Mouse (Mus musculus) intestine, embryonic 14.5 days (tissue): Measurements from ENCODE around the gene Mkln1. TPM values are rescaled to one million over a fixed set of nuclear protein-coding genes. Genes with fewer than 3 reads are reported as not detected.

Experiments used
- ATAC-seq: fragments of 200-750 bp; cut with Nextera tagmentation; replicated peaks from 2 replicates; pipeline ENCODE4 v1.8.0; 2017; ENCODE audit warnings: low read depth, moderate number of reproducible peaks, moderate TSS enrichment, moderate library complexity; ENCODE audit not compliant: low FRiP score, low TSS enrichment
- DNase-seq: peaks from one replicate; pipeline ENCODE4 v3.0.0-alpha.2; 2018; ENCODE audit warnings: low spot score
- H3K27ac ChIP-seq: fragments of 300-500 bp; sonication (generic); 2 replicates; pipeline ENCODE4 v1.5.1; 2014; ENCODE audit warnings: low read depth, mild to moderate bottlenecking, control low read depth
- H3K27me3 ChIP-seq: fragments of 300-500 bp; sonication (generic); replicated peaks from 2 replicates; pipeline ENCODE4 v1.6.1; 2014; ENCODE audit warnings: low read length, control low read depth; ENCODE audit not compliant: control insufficient read depth, insufficient read depth
- H3K36me3 ChIP-seq: fragments of 300-500 bp; sonication (generic); 2 replicates; pipeline ENCODE4 v1.6.1; 2014; ENCODE audit warnings: low read length, control low read depth; ENCODE audit not compliant: control insufficient read depth, insufficient read depth
- H3K4me1 ChIP-seq: fragments of 300-500 bp; sonication (generic); replicated peaks from 2 replicates; pipeline ENCODE4 v1.6.1; 2014; ENCODE audit warnings: low read length, control low read depth, mixed read lengths; ENCODE audit not compliant: control insufficient read depth, insufficient read depth
- H3K4me2 ChIP-seq: fragments of 300-500 bp; sonication (generic); 2 replicates; pipeline ENCODE4 v1.6.1; 2014; ENCODE audit warnings: low read length
- H3K4me3 ChIP-seq: fragments of 300-500 bp; sonication (generic); 2 replicates; pipeline ENCODE4 v1.5.1; 2014; ENCODE audit warnings: low read depth, low read length, control low read depth, mixed read lengths
- H3K9ac ChIP-seq: fragments of 300-500 bp; sonication (generic); 2 replicates; pipeline ENCODE4 v1.6.1; 2014; ENCODE audit warnings: mild to moderate bottlenecking, low read length
- H3K9me3 ChIP-seq: fragments of 300-500 bp; sonication (generic); 2 replicates; pipeline ENCODE4 v1.6.1; 2016; ENCODE audit warnings: low read length, control low read depth; ENCODE audit not compliant: control insufficient read depth
- whole genome bisulfite sequencing: fragments of 180-500 bp; shearing (Covaris S2); extraction: QIAGEN DNeasy Blood & Tissue Kit; methylation state at CpG from one replicate; pipeline ENCODE4 v1.1.7; 2014; 5-methylcytosine and 5-hydroxymethylcytosine counted together
- polyA plus RNA-seq: library from polyadenylated mRNA; unstranded; fragments of >200 nt; fragmentation: Nextera tagmentation; extraction: Ambion mirVana; gene quantifications from 2 replicates; pipeline ENCODE4 v1.2.1, GENCODE M21; 2014

Mkln1 gene
- polyA plus RNA-seq, 1 experiment from 2014 or later = 167 TPM

DNA sequence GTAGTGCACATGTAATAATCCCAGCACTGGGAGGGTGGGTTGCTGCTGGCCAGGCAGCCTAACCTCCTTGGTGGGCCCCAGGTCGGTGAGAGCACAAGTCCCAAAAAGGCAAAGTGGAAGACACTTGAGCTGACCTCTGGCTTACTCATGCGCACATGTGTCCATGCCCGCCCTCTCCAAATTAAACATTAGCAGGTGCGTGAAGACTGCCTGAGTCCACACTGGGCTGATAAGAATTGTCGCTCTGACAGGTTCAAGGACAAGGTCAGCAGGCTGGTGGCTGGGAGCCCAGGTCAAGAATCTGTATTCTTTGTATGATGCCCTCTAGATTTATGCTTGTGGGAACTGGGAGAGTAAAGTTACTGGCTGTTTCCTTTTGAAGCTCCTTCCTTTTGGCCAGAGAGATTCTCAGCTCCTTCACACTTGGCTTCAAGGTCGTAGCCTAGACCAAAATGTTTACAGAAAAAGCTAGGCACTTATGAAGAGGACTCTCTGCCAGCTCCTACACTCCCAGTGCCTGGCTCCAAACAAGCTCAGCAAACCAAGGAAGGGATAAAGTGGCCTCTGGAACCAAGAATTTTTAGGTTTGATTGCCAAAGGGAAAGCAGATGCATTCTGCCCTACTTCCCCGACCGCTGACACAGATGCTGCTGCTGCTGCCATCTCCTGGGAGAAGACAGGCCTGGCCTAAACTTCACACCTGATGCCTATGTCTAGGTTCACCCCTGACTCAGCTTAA lies 8.1 kb upstream of the Mkln1 start:
- no peaks in the 10 kb centered on the region for H3K36me3 ChIP-seq
- 45% methylated on average over 8 of the region's 8 CpGs for WGBS
- no peaks in the 10 kb centered on the region for H3K9me3 ChIP-seq
- ATAC-seq (0 out of 2 replicates have a peak, but pooled peaks have one; percentile 15), DNase-seq (no peak)
- H3K4me1 ChIP-seq = no peaks in the 10 kb centered on the region
- no peak overlapping the region for H3K27ac ChIP-seq
- no peak overlapping the region for H3K4me2 ChIP-seq
- no peaks in the 10 kb centered on the region for H3K27me3 ChIP-seq
- H3K9ac ChIP-seq = no peak overlapping the region
- H3K4me3 ChIP-seq = no peak overlapping the region

DNA sequence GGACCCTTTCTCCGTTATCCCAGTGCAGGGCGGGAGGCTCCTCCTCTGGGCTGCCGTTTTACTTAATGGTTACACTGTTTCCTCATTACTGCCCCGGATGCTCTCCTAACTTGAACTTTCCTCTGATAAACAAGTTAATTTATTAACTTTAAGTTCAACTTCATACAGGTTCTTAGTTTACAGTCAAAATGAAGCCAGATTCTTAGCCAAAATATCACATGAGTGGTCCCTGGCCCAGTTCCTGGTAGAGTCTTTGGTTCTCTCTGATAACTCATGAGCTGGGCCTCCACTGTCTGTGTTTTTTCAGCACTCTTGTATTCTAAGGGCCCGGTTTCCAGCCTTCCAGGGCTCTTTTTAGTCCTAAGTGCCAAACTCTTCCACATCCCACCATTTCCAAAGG lies 5.7 kb upstream of the Mkln1 start:
- H3K27me3 ChIP-seq = no peaks in the 10 kb centered on the region
- no peak overlapping the region for H3K27ac ChIP-seq
- no peak for DNase-seq
- H3K9me3 ChIP-seq = no peaks in the 10 kb centered on the region
- peaks cover 3% of the 10 kb centered on the region; the same call in 1 of the 2 replicates for H3K4me1 ChIP-seq
- H3K4me3 ChIP-seq = no peak overlapping the region
- H3K4me2 ChIP-seq = no peak overlapping the region
- no peak overlapping the region for H3K9ac ChIP-seq
- ATAC-seq = no peak
- no peaks in the 10 kb centered on the region for H3K36me3 ChIP-seq
- WGBS = 79% methylated on average over 5 of the region's 5 CpGs

DNA sequence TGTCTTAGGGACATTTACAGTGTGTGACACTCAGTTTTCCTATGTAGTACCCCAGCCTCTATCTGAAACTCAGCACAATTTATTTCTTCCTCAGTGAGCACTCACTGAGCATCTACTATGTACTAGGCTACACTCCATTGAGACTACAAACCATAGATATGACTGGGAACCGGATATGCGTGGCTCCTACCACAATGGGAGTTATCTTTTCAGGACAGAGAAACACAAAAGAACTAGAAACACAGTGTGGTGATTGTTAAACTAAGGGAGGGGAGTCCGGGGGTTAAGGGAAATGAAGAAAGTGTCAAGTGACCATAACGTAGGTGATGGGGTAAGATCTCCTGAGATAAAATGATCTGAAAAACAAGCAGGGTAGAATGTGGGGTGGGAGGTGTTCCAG lies 2.4 kb upstream of the Mkln1 start:
- Histone ChIP-seq H3K9me3 (no peaks in the 10 kb centered on the region), H3K27ac (no peak overlapping the region), H3K4me1 (peaks cover 20% of the 10 kb centered on the region), H3K36me3 (no peaks in the 10 kb centered on the region), H3K4me2 (no peak overlapping the region), H3K9ac (no peak overlapping the region), H3K4me3 (no peak overlapping the region), H3K27me3 (no peaks in the 10 kb centered on the region)
- WGBS = 75% methylated on average over 4 of the region's 4 CpGs
- DNase-seq (no peak), ATAC-seq (no peak)

GRCm38 (mm10) chr6:31397308-31397707 lies 1.2 kb upstream of the Mkln1 start:
- Histone ChIP-seq H3K27ac (no peak overlapping the region), H3K9ac (no peak overlapping the region), H3K4me3 (no peak overlapping the region), H3K36me3 (no peaks in the 10 kb centered on the region), H3K4me2 (no peak overlapping the region), H3K27me3 (no peaks in the 10 kb centered on the region), H3K9me3 (no peaks in the 10 kb centered on the region), H3K4me1 (peaks cover 24% of the 10 kb centered on the region)
- DNase-seq (no peak), ATAC-seq (no peak)

DNA sequence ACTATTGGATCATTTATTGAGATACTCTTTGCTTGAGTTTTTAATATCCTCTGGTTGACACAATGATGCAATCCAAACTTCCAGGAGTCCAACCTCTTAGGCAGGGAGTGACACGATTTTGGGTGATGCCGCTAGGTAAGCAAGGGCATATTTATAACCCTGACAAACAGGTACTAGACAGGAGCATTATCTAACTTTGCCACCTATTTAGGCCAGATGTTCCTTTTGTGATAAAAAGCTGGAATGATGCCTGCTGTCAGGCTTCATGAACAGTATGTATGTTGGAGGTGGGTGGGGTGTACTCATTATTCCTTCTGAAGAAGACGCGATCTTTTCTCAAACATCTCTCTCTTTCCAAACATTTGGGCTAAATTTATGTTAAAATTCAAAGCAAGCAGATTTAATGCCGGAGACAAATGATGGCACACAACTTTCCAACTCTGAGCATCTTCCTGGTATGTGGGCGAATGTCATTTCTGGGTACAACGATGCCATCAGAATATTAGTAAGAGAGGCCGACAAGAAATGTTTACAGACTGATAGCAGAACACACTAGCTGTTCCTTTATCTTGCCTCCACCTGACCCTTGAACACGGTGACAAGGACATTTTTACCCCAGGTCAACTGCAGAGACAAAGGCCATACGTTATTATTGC lies 632 bp upstream of the Mkln1 start:
- H3K4me1 ChIP-seq = peaks cover 24% of the 10 kb centered on the region
- 0 out of 2 replicates have a peak overlapping the region, but pooled peaks have one; percentile 90 for H3K27ac ChIP-seq
- H3K36me3 ChIP-seq = no peaks in the 10 kb centered on the region
- peak overlapping the region; percentile 61 for H3K4me3 ChIP-seq
- 53% methylated on average over 10 of the region's 10 CpGs for WGBS
- peak overlapping the region; percentile 44 for H3K4me2 ChIP-seq
- H3K27me3 ChIP-seq = no peaks in the 10 kb centered on the region
- no peak for DNase-seq
- no peak overlapping the region for H3K9ac ChIP-seq
- no peak for ATAC-seq
- H3K9me3 ChIP-seq = no peaks in the 10 kb centered on the region

GRCm38 (mm10) chr6:31399206-31399549 lies 643 bp downstream of the Mkln1 start:
- peak overlapping the region; percentile 61 for H3K4me3 ChIP-seq
- no peaks in the 10 kb centered on the region for H3K9me3 ChIP-seq
- no peaks in the 10 kb centered on the region for H3K27me3 ChIP-seq
- WGBS = under 1% methylated on average over 27 of the region's 28 CpGs
- H3K27ac ChIP-seq = peak overlapping the region; percentile 90
- H3K4me2 ChIP-seq = peak overlapping the region; percentile 91
- no peaks in the 10 kb centered on the region for H3K36me3 ChIP-seq
- H3K4me1 ChIP-seq = peaks cover 25% of the 10 kb centered on the region
- H3K9ac ChIP-seq = peak overlapping the region; percentile 84
- DNase-seq = peak; percentile 76
- peak; percentile 73 for ATAC-seq

- ATAC-seq (no peak), DNase-seq (no peak)
- Histone ChIP-seq H3K4me2 (peak overlapping the region; percentile 91), H3K27ac (no peak overlapping the region), H3K4me1 (peaks cover 28% of the 10 kb centered on the region), H3K4me3 (peak overlapping the region; percentile 61), H3K9me3 (no peaks in the 10 kb centered on the region), H3K36me3 (no peaks in the 10 kb centered on the region), H3K9ac (peak overlapping the region; percentile 84), H3K27me3 (no peaks in the 10 kb centered on the region)
- WGBS = 1% methylated on average over 13 of the region's 13 CpGs
These were observed 1.0 kb downstream of the Mkln1 start for GRCm38 (mm10) chr6:31399566-31399965.

GRCm38 (mm10) chr6:31411017-31411416 lies 12.5 kb downstream of the Mkln1 start:
- no peaks in the 10 kb centered on the region for H3K9me3 ChIP-seq
- ATAC-seq = no peak

GRCm38 (mm10) chr6:31412487-31412886 lies 14.0 kb downstream of the Mkln1 start:
- no peak for ATAC-seq
- no peak for DNase-seq
- no peak overlapping the region for H3K4me2 ChIP-seq

More at GRCm38 (mm10) chr6:31411017-31411416, 12.5 kb downstream of the Mkln1 start:
- Histone ChIP-seq H3K4me2 (no peak overlapping the region), H3K36me3 (no peaks in the 10 kb centered on the region), H3K4me1 (no peaks in the 10 kb centered on the region), H3K27ac (no peak overlapping the region), H3K4me3 (no peak overlapping the region), H3K9ac (no peak overlapping the region), H3K27me3 (no peaks in the 10 kb centered on the region)
- WGBS = 88% methylated on average over 1 of the region's 1 CpGs
- no peak for DNase-seq

More at GRCm38 (mm10) chr6:31412487-31412886, 14.0 kb downstream of the Mkln1 start:
- Histone ChIP-seq H3K36me3 (no peaks in the 10 kb centered on the region), H3K9ac (no peak overlapping the region), H3K27ac (no peak overlapping the region), H3K9me3 (no peaks in the 10 kb centered on the region), H3K27me3 (no peaks in the 10 kb centered on the region), H3K4me1 (no peaks in the 10 kb centered on the region), H3K4me3 (no peak overlapping the region)
